Mouse (Mus musculus) ES-E14 (cell line): ENCODE data around the gene Zfp628. TPM values are rescaled to one million over a fixed set of nuclear protein-coding genes. Genes with fewer than 3 reads are reported as not detected.

ENCODE experiments used
- DNase-seq: peaks from one replicate; pipeline ENCODE4 v3.0.0-alpha.2; 2013; ENCODE audit warnings: low read depth, low spot score
- H3K27ac ChIP-seq: 2 replicates; pipeline ENCODE4 v1.5.1; 2012; ENCODE audit warnings: low read depth, mild to moderate bottlenecking, low read length, moderate library complexity, mixed read lengths; ENCODE audit not compliant: poor library complexity, insufficient read depth, severe bottlenecking
- H3K36me3 ChIP-seq: 2 replicates; pipeline ENCODE4 v1.6.1; 2012; ENCODE audit warnings: mild to moderate bottlenecking, low read length, moderate library complexity, mixed read lengths; ENCODE audit not compliant: control insufficient read depth, poor library complexity, insufficient read depth, severe bottlenecking
- H3K4me1 ChIP-seq, 2 experiments: fragments of 150-350 bp in 1 of 2; sonication (generic) in 1 of 2; 2 replicates each; pipeline ENCODE4 v1.6.1; 2012; ENCODE audit warnings: low read length in 2 of 2, mild to moderate bottlenecking in 1 of 2, mixed read lengths in 1 of 2; ENCODE audit not compliant: control insufficient read depth in 2 of 2, insufficient read depth in 2 of 2, poor library complexity in 1 of 2
- H3K4me3 ChIP-seq, 2 experiments: fragments of 150-350 bp in 1 of 2; sonication (generic) in 1 of 2; 2 replicates each; pipeline ENCODE4 v1.5.1; 2012; ENCODE audit warnings: low read length in 2 of 2, low read depth in 1 of 2, mild to moderate bottlenecking in 1 of 2, mixed read lengths in 1 of 2; ENCODE audit not compliant: insufficient read depth in 1 of 2, poor library complexity in 1 of 2, severe bottlenecking in 1 of 2
- H3K9ac ChIP-seq: 2 replicates; pipeline ENCODE4 v1.6.1; 2012; ENCODE audit warnings: low read depth, mild to moderate bottlenecking, low read length, mixed read lengths; ENCODE audit not compliant: poor library complexity, insufficient read depth, severe bottlenecking
- H3K9me3 ChIP-seq: fragments of 150-350 bp; sonication (generic); 2 replicates; pipeline ENCODE4 v1.6.1; 2012; ENCODE audit warnings: low read depth, mild to moderate bottlenecking, low read length; ENCODE audit not compliant: control insufficient read depth, insufficient read depth
- CHD2 ChIP-seq: IDR thresholded peaks from 2 replicates; pipeline ENCODE4 v1.6.1; 2014; ENCODE audit warnings: mild to moderate bottlenecking, low read depth, low read length, inconsistent platforms
- HCFC1 ChIP-seq: IDR thresholded peaks from 2 replicates; pipeline ENCODE4 v1.6.1; 2012; ENCODE audit warnings: low read length, inconsistent platforms, borderline replicate concordance; ENCODE audit not compliant: insufficient read depth
- MAFK ChIP-seq: IDR thresholded peaks from 2 replicates; pipeline ENCODE4 v1.6.1; 2014; ENCODE audit warnings: mild to moderate bottlenecking, low read depth, low read length, inconsistent platforms; ENCODE audit not compliant: insufficient read depth
- ZC3H11A ChIP-seq: IDR thresholded peaks from 2 replicates; pipeline ENCODE4 v1.6.1; 2012; ENCODE audit warnings: low read depth, mild to moderate bottlenecking, inconsistent platforms, low read length, borderline replicate concordance
- ZNF384 ChIP-seq: IDR thresholded peaks from 2 replicates; pipeline ENCODE4 v1.6.1; 2012; ENCODE audit warnings: low read depth, low read length, inconsistent platforms
- in situ Hi-C, 2 experiments: fragments of 600-800 bp; cut with MboI; formaldehyde crosslinking; loops; one replicate each; pipeline ENCODE4 v1.15.1; 2025; ENCODE audit warnings: low sequenced_read_pairs in 2 of 2, inconsistent platforms in 1 of 2; ENCODE audit not compliant: unreplicated experiment in 2 of 2
- total RNA-seq: library from RNA; depleted of rRNA; stranded (reverse); fragments of 300-350 nt; gene quantifications from 2 replicates; pipeline ENCODE4 v1.2.3, GENCODE M21; 2012; rRNA removed

Zfp628 gene
- 4.0 and 4.3 TPM in 2 replicates for total RNA-seq

GRCm38 (mm10) chr7:4915007-4915665, at the start of gene Zfp628:
Gene Zfp628, plus strand, starts transcription at chr7:4915217.
- Histone ChIP-seq H3K4me1 (peaks cover 0 to 26% of the 10 kb centered on the region in 2 experiments; a peak in 2 of 4 replicates), H3K4me3 (peak within 1 kb of the TSS; percentile 91 to 95), H3K27ac (peak within 1 kb of the TSS; percentile 95), H3K9ac (peak within 1 kb of the TSS; percentile 97), H3K9me3 (no peaks in the 10 kb centered on the region), H3K36me3 (peaks cover 16% of the 10 kb centered on the region)
- TF ChIP-seq ZNF384 (no peak), MAFK (no peak), HCFC1 (peak; percentile 65; the same call in 1 of the 2 replicates), ZC3H11A (no peak), CHD2 (0 out of 2 replicates have a peak, but pooled peaks have one; percentile 9)
- in situ Hi-C loops, result loop anchor here in 1 of 2 experiments (10.0 kb wide), 1 partner anchor 370 kb away; the partner anchor contains the start of gene Syt5
- DNase-seq, result peak; percentile 95

- Histone ChIP-seq H3K27ac (peak overlapping the region; percentile 65), H3K9ac (peak overlapping the region; percentile 76), H3K36me3 (no peaks in the 10 kb centered on the region), H3K4me1 (peaks cover 6 to 7% of the 10 kb centered on the region in 2 experiments; a peak in 3 of 4 replicates), H3K4me3 (peak overlapping the region; percentile 66 to 91), H3K9me3 (no peaks in the 10 kb centered on the region)
- in situ Hi-C loops, result no loop called here
- DNase-seq, result peak; percentile 98
- TF ChIP-seq HCFC1, result no peak
- TF ChIP-seq CHD2, result peak; percentile 96
- TF ChIP-seq ZC3H11A, result no peak
Measured at GRCm38 (mm10) chr7:4865579-4866493, 49.2 kb upstream of the Zfp628 start.

GRCm38 (mm10) chr7:4866631-4867180, 48.3 kb upstream of the Zfp628 start:
- H3K36me3 ChIP-seq, result no peaks in the 10 kb centered on the region
- no peaks in the 10 kb centered on the region for H3K9me3 ChIP-seq
- in situ Hi-C loops, result no loop called here
- no peak for TF ChIP-seq ZNF384
- TF ChIP-seq ZC3H11A, result no peak
- H3K27ac ChIP-seq, result peak overlapping the region; percentile 65
- H3K4me3 ChIP-seq, result peak overlapping the region; percentile 66 to 91
- peak overlapping the region; percentile 76; the same call in 1 of the 2 replicates for H3K9ac ChIP-seq
- DNase-seq, result no peak
- peaks cover 7% of the 10 kb centered on the region in 2 experiments; a peak in 3 of 4 replicates for H3K4me1 ChIP-seq

- Histone ChIP-seq H3K36me3 (no peaks in the 10 kb centered on the region), H3K9ac (no peak within 1 kb of the TSS), H3K9me3 (no peaks in the 10 kb centered on the region), H3K27ac (no peak within 1 kb of the TSS), H3K4me1 (peaks cover 7% of the 10 kb centered on the region in 2 experiments; a peak in 3 of 4 replicates), H3K4me3 (no peak within 1 kb of the TSS)
- no peak for DNase-seq
- TF ChIP-seq CHD2 (no peak), ZNF384 (no peak), HCFC1 (no peak), MAFK (no peak), ZC3H11A (no peak)
- in situ Hi-C loops, result no loop called here
Measured at GRCm38 (mm10) chr7:4870133-4870532, 44.9 kb upstream of the Zfp628 start, which contains the start of gene Isoc2b. Gene Isoc2b, minus strand, starts transcription at chr7:4870258.
